Mouse (Mus musculus): ENCODE data around the gene St8sia1.
A peak's percentile ranks its signal among the peaks of the same experiment; 100 is the strongest.

The St8sia1 gene

DNA sequence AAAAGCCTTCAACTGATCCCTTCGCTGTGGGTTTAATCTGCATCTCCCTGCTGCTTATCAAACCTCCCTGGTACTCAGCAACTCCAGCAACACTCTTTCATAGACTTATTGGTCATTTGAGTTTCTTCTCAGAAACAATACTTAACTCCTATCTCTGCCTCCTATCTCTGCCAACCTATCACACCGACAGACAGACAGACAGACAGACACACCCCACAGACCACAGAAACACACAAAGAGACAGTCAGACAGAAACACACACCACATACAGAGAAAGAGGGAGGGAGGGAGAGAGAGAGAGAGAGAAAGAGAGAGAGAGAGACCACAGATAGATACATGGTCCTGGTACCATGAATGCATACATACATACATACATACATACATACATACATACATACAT lies 18.8 kb downstream of the St8sia1 start:
- DNase-seq (ENCODE audit: low read depth, low spot score): peak; percentile 52

GRCm38 (mm10) chr6:142944470-142944869 lies 19.8 kb downstream of the St8sia1 start:
- peak; percentile 22 for DNase-seq (ENCODE audit: low read depth, low spot score)

DNA sequence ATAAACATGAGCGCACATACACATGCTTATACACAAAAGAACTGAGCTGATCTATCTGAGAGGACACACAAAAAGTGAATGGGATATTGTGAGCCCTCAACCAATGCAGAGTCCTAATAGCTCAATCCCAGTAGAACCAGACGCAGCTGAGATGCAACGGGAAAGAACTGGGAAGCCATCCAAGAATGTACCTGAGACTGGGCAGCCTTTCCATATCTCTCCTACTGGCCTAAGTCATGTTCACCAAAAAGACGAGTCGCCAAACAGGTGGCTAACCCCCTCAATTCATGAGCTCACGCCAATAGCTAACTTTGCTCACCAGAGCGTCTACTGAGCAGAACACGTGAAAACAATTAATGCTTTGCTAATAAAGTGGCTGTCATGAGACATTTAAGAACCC lies 20.8 kb downstream of the St8sia1 start:
- no peak for DNase-seq (ENCODE audit: low read depth, low spot score)

DNA sequence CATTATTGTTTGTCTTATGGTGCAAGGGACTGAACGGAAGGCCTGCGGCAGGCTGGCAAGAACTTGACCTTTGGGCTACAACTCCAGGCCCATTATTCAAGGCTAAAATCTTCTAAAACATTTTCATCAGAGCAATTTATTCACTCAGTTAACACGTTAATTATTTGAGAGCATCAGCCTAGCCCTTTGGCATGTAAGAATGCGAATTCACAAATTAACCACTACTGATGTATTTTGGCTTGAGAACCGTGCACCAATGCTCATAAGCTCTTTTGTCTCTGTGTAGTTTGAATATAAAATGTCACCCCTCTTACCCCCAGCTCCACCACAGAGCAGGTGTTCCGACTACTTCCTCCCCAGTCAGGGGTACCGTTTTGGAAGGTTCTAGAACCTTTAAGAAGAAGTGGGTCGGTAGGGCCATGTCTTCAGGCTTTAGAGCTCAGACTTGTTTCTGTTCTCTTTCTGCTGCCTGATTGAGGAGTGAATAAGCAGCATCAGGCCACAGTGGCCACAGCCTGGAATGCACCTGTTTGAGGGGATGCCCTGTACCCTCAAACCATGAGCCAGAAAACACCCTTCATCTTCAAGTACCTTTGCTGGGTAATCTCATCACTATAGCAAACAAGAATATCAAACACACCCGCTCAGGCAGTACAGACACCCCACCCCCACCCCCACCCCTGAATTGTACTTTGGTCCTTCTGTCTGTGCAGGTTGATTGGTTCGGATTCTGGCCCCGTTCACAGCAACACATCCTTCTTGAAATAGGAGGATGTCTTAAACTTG lies 22.5 kb downstream of the St8sia1 start:
- DNase-seq (ENCODE audit: low read depth, low spot score): peak; percentile 60

- DNase-seq (ENCODE audit: low read depth, low spot score): no peak
Measured at GRCm38 (mm10) chr6:142941078-142941477, 23.2 kb downstream of the St8sia1 start.

DNA sequence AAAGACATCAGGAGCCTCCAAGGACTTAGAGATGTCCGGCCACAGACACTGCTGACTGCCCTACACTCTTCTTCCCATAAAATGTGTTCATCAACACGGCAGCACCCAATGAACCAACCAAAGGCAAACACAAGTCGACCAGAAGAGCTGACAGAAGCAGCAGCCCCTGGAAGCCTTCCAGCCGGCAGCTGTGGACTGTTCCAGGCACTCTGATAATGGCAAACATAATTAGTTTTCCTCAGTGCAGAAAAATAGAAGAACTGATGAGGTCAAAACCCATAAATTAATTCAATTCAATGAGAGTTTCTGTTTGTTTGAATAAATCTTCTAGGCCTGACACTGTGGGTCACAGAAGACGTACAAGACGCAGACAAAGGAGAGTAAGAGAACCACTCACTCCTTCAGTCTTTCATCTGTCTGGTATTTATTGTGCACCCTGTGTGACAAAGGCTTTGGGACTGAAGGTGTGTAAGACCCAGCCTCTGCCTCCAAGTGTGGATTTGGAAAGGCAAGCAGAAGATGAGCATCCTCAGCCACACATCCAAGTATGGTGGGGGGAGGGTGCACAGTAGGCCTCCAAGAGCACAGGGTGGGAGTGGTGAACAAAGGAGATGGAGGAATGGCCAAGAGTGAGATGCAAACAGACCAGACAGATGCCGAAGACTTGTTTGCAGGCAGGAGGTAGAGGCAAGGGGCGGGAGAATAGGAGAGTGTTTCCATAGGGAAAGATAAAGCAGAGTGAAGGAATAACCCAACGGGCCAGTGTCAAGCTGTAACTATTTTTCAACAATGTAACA lies 25.5 kb downstream of the St8sia1 start:
- DNase-seq (ENCODE audit: low read depth, low spot score): no peak

GRCm38 (mm10) chr6:142938074-142938473 lies 26.2 kb downstream of the St8sia1 start:
- DNase-seq (ENCODE audit: low read depth, low spot score): no peak

- DNase-seq (ENCODE audit: low read depth, low spot score): peak; percentile 55
Measured at GRCm38 (mm10) chr6:142932582-142932981, 31.7 kb downstream of the St8sia1 start.

- DNase-seq (ENCODE audit: low read depth, low spot score): peak; percentile 56
Measured at GRCm38 (mm10) chr6:142932144-142932543, 32.1 kb downstream of the St8sia1 start.

GRCm38 (mm10) chr6:142928551-142929309 lies 35.5 kb downstream of the St8sia1 start:
- DNase-seq (ENCODE audit: low read depth, low spot score): no peak

GRCm38 (mm10) chr6:142926901-142927605 lies 37.2 kb downstream of the St8sia1 start:
- peak; percentile 29 for DNase-seq (ENCODE audit: low read depth, low spot score)

GRCm38 (mm10) chr6:142925921-142926320 lies 38.3 kb downstream of the St8sia1 start:
- no peak for DNase-seq (ENCODE audit: low read depth, low spot score)

- DNase-seq (ENCODE audit: low read depth, low spot score): peak; percentile 37
Measured at GRCm38 (mm10) chr6:142925374-142925773, 38.9 kb downstream of the St8sia1 start.

DNA sequence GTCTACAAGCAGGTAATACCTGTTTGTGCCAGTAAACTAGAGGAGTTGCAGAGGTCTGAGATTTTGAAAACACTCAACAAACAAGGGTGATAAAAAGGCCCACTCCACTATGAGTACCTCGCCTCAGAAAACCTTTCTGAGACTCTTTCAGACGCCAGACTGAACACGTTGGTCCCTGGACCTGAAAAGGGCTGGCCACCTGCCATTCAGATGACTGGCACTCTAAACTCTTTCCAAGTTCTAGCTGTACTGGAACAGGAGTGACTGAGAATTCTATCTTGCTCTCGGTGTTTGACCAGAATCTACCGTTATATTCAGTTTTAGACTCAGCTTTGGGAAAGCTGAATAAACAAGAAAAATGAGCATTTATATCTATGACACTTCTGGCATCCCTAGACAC lies 43.4 kb downstream of the St8sia1 start:
- DNase-seq (ENCODE audit: low read depth, low spot score): no peak

DNA sequence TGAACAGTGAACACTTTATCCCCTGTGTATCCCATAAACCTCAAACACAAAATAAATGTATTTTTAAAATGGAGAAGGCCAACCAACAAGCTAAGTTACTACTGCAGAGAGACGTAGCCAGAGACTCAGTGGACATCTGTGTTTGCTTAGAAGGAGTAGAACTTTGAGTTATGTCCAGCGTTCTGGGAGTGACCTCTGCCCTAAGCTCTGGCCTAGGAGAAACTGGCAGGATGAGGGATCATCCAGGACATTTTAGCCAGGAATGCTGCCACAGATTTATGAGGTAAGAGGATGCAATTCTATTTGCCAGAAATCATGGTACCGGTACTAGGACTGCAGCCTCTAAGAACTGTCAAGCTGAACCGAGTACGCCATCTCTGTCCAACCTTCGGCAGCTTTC lies 45.6 kb downstream of the St8sia1 start:
- no peak for DNase-seq (ENCODE audit: low read depth, low spot score)

DNA sequence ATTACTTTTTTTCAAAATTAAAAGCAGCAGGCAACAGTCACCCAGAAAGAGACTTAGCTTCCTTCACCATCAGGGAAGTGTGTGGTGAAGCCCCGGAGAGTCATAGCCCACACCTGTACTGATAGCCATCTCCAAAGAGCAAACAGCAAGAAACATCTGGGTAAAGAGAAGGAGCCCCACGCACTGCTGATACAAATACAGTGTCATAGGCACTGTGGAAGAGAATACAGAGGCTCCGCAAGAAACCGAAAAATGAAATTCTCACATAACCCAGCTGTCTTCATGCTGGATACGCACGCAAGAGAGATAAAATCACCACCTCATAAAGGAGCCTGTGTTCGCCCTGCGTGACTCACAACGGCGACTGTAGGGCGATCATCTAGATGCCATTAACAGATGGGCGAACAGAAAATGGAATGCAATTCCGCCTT lies 46.8 kb downstream of the St8sia1 start:
- peak; percentile 88 for DNase-seq (ENCODE audit: low read depth, low spot score)

DNA sequence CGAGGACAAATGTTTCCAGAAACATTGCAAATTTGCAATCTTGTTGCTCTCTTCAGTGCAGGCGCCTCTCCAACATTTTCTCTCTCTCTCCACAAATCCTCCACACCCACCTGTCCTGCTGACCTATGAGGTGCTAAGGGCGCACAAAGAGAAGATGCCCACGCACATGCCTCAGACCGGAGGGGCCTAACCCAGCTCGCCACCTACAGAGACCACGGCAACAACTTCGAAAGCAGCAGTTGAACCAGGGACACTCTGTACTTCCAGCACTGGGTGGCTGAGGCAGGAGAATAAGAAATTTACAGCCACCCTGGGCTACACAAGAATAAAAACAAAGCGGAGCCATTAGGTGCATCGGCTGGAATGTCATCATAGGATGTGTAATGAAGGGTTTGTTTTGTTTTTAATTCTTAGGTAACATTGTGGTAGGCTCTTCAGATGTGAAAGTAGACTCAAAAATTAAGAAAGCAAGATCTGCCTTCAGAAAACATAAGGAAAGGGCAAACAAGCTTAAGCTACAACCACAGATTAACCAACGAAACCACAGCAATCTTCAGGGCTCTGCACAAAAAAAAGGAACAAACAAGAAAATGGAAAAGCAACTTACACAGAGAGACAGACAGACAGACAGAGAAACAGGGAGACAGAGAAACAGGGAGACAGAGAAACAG lies 47.8 kb downstream of the St8sia1 start:
- DNase-seq (ENCODE audit: low read depth, low spot score): peak; percentile 71

- peak; percentile 84 for DNase-seq (ENCODE audit: low read depth, low spot score)
Measured at GRCm38 (mm10) chr6:142915464-142915863, 48.8 kb downstream of the St8sia1 start.

DNA sequence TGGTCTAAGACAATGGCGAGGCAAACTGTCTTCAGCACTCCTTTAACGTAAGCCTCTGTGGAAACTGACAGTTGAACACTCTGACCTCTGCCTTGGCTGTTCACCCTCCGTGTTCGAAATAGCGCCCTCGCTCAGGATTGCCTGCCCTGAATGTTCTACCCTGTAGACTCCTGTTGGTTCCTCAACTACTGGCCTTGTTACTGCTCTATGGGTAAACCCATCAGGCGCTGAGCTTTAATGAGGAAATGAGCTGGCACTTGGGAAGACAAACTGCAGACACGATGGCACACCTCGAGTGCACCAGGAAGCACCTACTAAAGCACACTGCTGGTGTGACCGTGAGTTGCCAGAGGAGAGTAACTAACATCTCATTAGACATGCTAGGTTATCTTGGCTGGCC lies 49.6 kb downstream of the St8sia1 start:
- no peak for DNase-seq (ENCODE audit: low read depth, low spot score)

DNA sequence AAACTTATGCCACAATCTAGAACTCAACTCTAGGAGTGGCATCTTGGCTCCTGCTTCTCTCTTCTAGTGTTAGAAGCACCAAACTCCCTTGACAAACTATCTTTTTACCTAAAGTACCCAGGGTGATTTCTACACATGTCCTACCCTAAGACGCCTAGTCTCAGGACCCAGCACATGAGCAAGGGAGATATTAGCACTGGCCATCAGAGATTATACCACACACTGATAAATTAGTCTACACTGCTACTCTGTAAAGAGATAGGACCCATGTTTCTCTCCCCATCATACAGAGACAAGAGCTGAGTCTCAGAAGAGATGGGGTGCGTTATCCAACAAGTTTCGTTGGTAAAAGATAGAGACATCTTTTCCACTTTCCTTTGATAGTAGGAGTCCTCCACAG lies 53.0 kb downstream of the St8sia1 start:
- DNase-seq (ENCODE audit: low read depth, low spot score): no peak

DNA sequence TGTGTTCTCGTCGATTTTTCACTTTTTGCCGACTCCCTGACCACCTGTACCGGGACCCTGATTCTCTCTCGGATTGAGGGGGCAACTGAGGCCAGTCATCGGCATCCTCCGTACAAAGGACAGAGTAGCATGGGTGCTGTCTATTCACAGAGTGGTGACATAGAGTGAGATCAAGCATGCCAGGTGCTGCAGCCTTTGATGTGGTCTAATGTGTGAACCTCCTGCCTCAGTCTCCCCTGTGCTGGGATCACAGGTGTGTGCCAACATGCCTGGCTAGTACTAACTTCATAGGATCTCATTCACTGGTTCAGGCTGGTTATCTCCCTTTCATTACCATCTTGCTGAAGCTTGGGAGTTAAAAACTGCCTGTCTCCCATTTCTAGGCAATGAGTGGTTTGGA lies 53.5 kb downstream of the St8sia1 start:
- no peak for DNase-seq (ENCODE audit: low read depth, low spot score)

All from CD4-positive helper T cell, adult 2 months (primary cell).